Mouse (Mus musculus) embryonic fibroblast, embryonic 13.5 days (primary cell): ENCODE data around the gene Cldn7.

Experiments
- CTCF ChIP-seq: IDR thresholded peaks from 2 replicates; pipeline ENCODE4 v1.5.1; 2011; ENCODE audit warnings: mild to moderate bottlenecking, control low read depth, low read length, moderate library complexity, borderline replicate concordance; ENCODE audit not compliant: insufficient read depth
- POLR2A ChIP-seq: IDR thresholded peaks from 2 replicates; pipeline ENCODE4 v1.6.1; 2011; ENCODE audit warnings: low read depth, mild to moderate bottlenecking, control low read depth, low read length, moderate library complexity

- TF ChIP-seq CTCF (no peak), POLR2A (no peak)
Measured at GRCm38 (mm10) chr11:69991711-69992110, 27.1 kb downstream of the Cldn7 start.
